Mouse (Mus musculus) bone marrow, adult 2 months (tissue): ENCODE data around the gene Xrcc2.

Source experiments
- CTCF ChIP-seq: fragments of 200-500 bp; IDR thresholded peaks from 2 replicates; pipeline ENCODE4 v1.5.1; 2011; ENCODE audit warnings: low read length, control low read depth; ENCODE audit not compliant: control insufficient read depth, insufficient read depth
- POLR2A ChIP-seq: fragments of 200-500 bp; IDR thresholded peaks from 2 replicates; pipeline ENCODE4 v1.6.1; 2011; ENCODE audit warnings: low read depth, mild to moderate bottlenecking, control low read depth, low read length, borderline replicate concordance; ENCODE audit not compliant: control insufficient read depth

- no peak for TF ChIP-seq POLR2A
- no peak for TF ChIP-seq CTCF
Observed at GRCm38 (mm10) chr5:25671051-25671450, 34.6 kb downstream of the Xrcc2 start.
